Mouse (Mus musculus): ENCODE results near the gene Ppp2r5b.

The Ppp2r5b gene

GRCm38 (mm10) chr19:6233647-6234046 lies 2.0 kb downstream of the Ppp2r5b start:
- peak; percentile 15 for DNase-seq

DNA sequence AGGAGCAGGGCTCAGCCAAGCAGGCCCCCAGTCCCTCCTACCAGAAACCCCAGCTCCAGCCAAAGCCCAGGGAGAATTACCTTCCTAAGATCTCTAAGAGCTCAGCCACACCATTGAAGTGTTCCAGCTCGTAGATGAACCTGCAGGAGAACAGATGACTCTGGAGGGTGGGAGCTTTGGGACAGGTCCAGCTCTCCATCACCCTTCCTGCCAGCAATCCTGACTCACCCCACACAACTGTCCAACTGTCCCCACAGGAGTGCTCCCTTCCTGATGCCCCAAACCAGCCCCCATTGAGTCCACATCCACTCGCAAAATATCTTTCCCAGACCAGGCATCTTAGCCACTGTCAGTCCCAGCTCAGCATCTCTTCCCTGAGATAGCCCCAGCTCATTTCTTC lies 4.6 kb downstream of the Ppp2r5b start:
- no peak for DNase-seq

GRCm38 (mm10) chr19:6230411-6230810 lies 5.3 kb downstream of the Ppp2r5b start:
- no peak for DNase-seq

DNA sequence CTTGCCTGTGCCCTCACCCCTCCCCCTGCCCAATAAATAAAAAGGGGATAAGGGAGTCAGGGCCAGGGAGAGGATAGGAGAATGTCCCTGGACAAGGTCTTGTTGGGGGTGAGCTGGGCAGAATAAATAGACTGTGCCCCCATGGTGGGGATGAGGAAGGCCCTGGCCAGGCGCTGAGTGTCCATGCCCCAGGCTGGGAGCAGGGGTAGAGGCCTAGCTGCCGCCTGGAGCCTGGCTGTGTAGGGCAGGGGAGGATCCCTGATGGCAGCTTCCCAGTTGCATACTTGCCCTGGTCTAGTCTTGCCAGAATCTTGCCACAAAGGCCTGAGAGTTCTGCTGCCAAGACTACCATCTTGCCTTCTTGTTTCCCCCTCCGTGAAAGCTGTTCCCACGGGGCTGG lies 7.8 kb downstream of the Ppp2r5b start:
- no peak for DNase-seq

DNA sequence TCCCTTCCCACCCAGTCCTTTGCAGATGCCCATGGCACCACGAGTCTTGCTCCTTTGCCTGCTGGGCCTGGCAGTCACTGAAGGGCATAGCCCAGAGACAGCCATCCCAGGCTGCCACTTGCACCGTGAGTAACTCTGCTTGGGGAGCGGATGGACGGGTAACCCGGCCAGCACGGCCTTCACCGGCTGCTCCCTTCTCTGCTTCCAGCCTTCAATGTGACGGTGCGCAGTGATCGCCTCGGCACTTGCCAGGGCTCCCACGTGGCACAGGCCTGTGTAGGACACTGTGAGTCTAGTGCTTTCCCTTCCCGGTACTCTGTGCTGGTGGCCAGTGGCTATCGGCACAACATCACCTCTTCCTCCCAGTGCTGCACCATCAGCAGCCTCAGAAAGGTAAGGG lies 8.9 kb downstream of the Ppp2r5b start:
- DNase-seq: no peak

GRCm38 (mm10) chr19:6226135-6226534 lies 9.5 kb downstream of the Ppp2r5b start, which contains the start of gene Gpha2:
Gpha2 (plus strand) TSS chr19:6226380.
- DNase-seq: no peak

DNA sequence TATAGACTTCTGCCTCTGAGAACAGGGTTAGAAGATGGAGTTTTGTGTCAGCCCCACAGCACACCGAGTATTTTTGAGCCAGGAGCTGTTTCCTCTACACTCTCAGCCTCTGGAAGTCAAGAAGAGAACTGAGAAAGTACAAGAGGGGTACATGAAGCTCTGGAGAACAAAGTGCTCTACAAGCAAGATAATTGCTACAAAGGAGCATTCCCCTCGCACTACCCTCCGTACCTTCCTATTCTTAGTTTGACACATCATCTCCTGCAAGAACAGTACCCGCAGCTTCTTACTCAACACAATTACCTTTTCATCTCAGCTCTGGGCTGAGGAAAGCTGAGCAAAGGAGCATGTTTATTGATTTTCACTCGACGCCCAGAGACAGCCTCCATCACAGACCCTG lies 17.1 kb downstream of the Ppp2r5b start:
- DNase-seq: no peak

DNA sequence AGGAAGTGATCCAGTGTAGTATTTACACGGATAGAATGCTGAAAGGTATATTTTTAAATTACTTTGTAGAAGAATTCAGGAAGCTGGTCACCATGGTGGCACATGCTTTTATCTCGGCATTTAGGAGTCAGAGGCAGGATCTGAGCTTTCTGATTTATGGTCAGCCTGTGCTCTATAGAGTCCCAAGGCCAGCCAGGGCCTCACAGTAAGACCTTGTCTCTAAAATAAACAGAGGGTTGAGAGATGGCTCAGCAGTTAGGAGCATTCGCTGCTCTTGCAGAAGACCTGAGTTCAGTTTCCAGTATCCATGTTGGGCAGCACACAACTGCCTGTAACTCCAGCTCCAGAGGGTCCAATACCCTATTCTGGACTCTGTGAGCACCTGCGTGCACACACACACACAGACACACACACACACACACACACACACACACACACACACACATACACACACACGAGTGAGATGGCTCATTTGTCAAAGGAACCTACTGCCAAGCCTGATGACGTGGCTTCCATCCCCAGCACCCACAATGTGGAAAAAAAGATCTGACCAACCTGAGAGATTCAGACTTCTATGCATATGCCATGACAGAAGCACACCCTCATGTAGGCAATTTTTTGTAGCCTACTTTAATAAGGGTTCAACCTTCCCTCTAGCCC lies 19.5 kb downstream of the Ppp2r5b start:
- DNase-seq: no peak

GRCm38 (mm10) chr19:6206716-6207115 lies 29.0 kb downstream of the Ppp2r5b start:
- no peak for DNase-seq

DNA sequence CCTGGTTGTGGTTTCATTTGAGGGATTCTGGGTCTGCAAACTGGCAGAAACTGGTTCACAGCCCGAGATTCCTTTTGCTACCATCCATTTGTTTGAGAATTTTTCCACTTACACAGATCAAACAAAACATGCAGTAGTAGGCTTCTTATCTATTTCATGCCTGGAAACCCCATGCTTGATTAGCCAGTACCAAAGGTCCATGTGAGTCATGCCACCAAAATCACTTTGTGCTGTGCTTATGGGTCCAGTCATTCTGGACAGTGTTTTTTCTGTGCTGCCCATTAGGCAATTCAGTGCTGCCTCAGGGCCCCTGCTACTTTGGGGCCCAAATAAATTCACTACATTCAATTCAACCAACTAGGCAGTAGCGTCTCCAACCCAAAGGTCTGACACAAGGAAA lies 31.4 kb downstream of the Ppp2r5b start:
- no peak for DNase-seq

DNA sequence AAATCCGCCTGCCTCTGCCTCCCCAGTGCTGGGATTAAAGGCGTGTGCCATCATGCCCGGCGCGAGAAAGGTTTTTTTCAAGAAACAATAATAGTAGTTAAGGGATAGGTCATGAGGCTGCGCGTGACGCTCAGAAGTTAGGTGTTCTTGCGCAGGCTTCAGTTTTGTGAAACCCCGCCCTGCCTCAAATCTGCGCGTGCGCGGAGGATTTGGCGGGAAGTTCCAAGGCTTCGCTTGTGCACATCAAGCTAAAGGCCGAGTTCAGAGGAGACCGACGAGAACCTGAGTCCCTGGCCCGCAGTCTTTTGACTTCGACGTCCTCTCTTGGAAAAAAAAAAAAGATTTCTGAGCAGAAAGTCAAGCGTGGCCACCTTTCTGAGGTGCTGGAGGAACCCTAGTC lies 51.5 kb downstream of the Ppp2r5b start, which contains the start of gene Majin:
TSS of gene Majin (plus strand) at position 258 of the 400 bp plus-strand sequence.
- no peak for DNase-seq

- no peak for DNase-seq
Measured at GRCm38 (mm10) chr19:6182534-6182933, 53.1 kb downstream of the Ppp2r5b start.

GRCm38 (mm10) chr19:6181629-6182028 lies 54.0 kb downstream of the Ppp2r5b start:
- no peak for DNase-seq

DNA sequence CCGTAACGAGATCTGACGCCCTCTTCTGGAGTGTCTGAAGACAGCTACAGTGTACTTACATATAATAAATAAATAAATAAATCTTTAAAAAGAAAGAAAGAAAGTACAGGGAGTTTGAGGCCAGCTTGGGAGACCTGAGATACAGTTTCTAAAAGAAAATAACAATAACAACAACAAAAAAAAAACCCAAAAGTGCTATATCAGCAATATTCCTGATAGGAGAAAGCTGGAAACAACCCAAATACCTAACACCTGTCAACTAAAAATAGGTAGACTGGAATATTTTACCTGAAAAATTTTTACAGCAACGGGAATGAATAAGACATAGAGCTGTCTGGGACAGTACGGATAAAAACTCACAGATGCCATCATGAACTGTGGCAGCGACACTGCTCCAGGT lies 56.9 kb downstream of the Ppp2r5b start:
- no peak for DNase-seq

Data from kidney, adult 18-20 months (tissue).